Mouse (Mus musculus): Measurements from ENCODE around the gene Tubgcp6. TPM values are rescaled to one million over a fixed set of nuclear protein-coding genes. Genes with fewer than 3 reads are reported as not detected.
A peak's percentile ranks its signal among the peaks of the same experiment; 100 is the strongest.

Gene Tubgcp6
- polyA plus RNA-seq, 1 experiment from 2014 or later: 12.7 TPM

- Histone ChIP-seq H3K27me3 (peaks cover 1% of the 10 kb centered on the region), H3K9me3 (no peaks in the 10 kb centered on the region), H3K4me3 (peak within 1 kb of the TSS; percentile 82), H3K4me1 (peaks cover 41% of the 10 kb centered on the region), H3K4me2 (peak within 1 kb of the TSS; percentile 88), H3K36me3 (peaks cover 3% of the 10 kb centered on the region; the same call in 1 of the 2 replicates), H3K27ac (peak within 1 kb of the TSS; percentile 88), H3K9ac (peak within 1 kb of the TSS; percentile 85)
- ATAC-seq (ENCODE audit: insufficient number of reproducible peaks, low FRiP score, low TSS enrichment, low read depth): no peak
- WGBS: 18% methylated on average over 11 of the region's 11 CpGs
These were observed 48.1 kb downstream of the Tubgcp6 start, which contains the start of gene Trabd for GRCm38 (mm10) chr15:89074613-89075477. Trabd (plus strand) TSS chr15:89075124.

GRCm38 (mm10) chr15:89073993-89074603 is 48.8 kb downstream of the Tubgcp6 start:
- no peak overlapping the region for H3K4me3 ChIP-seq
- H3K9ac ChIP-seq: no peak overlapping the region
- H3K36me3 ChIP-seq: no peaks in the 10 kb centered on the region
- no peak for ATAC-seq (ENCODE audit: insufficient number of reproducible peaks, low FRiP score, low TSS enrichment, low read depth)
- no peak overlapping the region for H3K27ac ChIP-seq
- peaks cover 9% of the 10 kb centered on the region for H3K27me3 ChIP-seq
- WGBS: 58% methylated on average over 10 of the region's 10 CpGs
- H3K4me1 ChIP-seq: peaks cover 41% of the 10 kb centered on the region
- H3K4me2 ChIP-seq: peak overlapping the region; percentile 88; the same call in 1 of the 2 replicates
- no peaks in the 10 kb centered on the region for H3K9me3 ChIP-seq

DNA sequence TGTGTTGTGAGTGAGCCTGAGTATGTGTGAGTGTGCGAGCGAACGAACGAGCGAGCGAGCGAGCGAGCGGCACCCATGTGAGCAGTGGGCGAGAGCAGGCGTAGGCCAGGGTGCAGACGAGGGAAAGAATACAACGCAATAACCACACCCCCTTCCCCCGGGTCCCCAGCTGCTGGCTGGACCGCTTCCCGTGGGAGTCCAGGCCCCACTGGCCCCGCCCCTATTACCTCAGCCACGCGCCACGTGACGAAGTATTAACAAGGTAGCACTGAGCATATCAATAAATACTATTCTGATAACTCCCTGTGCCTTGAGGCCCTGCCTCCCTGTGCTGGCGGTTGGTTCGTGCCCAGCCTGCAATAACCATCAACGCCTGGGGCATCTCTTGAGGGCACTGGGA is 52.3 kb downstream of the Tubgcp6 start:
- no peak overlapping the region for H3K27ac ChIP-seq
- no peaks in the 10 kb centered on the region for H3K36me3 ChIP-seq
- H3K4me2 ChIP-seq: no peak overlapping the region
- no peak overlapping the region for H3K4me3 ChIP-seq
- ATAC-seq (ENCODE audit: insufficient number of reproducible peaks, low FRiP score, low TSS enrichment, low read depth): no peak
- H3K27me3 ChIP-seq: peaks cover 44% of the 10 kb centered on the region
- no peak overlapping the region for H3K9ac ChIP-seq
- peaks cover 24% of the 10 kb centered on the region for H3K4me1 ChIP-seq
- 74% methylated on average over 24 of the region's 24 CpGs for WGBS
- H3K9me3 ChIP-seq: no peaks in the 10 kb centered on the region

DNA sequence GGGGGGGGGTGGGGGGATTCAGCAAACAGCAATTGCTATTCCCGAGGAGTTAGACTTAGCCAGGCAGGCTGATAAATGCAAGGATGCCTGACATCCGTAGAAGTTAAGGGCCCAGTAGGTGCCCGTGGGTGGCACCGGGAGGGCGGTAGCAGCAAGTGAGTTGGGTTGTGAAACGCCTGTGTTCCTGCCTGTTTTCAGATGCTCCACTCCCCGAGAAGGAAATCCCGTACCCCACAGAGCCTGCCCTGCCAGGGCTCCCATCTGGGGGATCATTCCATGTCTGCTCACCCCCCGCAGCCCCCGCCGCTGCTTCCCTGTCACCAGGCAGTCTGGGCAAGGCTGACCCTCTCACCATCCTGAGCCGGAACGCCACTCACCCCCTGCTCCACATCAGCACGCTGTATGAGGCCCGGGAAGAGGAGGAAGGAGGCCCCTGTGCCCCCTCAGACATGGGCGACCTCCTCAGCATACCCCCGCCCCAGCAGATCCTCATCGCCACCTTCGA is 53.5 kb downstream of the Tubgcp6 start:
- 74% methylated on average over 19 of the region's 19 CpGs for WGBS
- Histone ChIP-seq H3K4me3 (no peak overlapping the region), H3K4me1 (peaks cover 13% of the 10 kb centered on the region), H3K9me3 (no peaks in the 10 kb centered on the region), H3K27me3 (peaks cover 53% of the 10 kb centered on the region), H3K36me3 (no peaks in the 10 kb centered on the region), H3K27ac (no peak overlapping the region), H3K4me2 (no peak overlapping the region), H3K9ac (no peak overlapping the region)
- ATAC-seq (ENCODE audit: insufficient number of reproducible peaks, low FRiP score, low TSS enrichment, low read depth): no peak

GRCm38 (mm10) chr15:89068226-89068625 is 54.7 kb downstream of the Tubgcp6 start:
- no peak overlapping the region for H3K4me3 ChIP-seq

GRCm38 (mm10) chr15:89067609-89068008 is 55.3 kb downstream of the Tubgcp6 start:
- H3K9me3 ChIP-seq: no peaks in the 10 kb centered on the region
- no peak for ATAC-seq (ENCODE audit: insufficient number of reproducible peaks, low FRiP score, low TSS enrichment, low read depth)
- 29% methylated on average over 35 of the region's 35 CpGs for WGBS
- peaks cover 59% of the 10 kb centered on the region for H3K27me3 ChIP-seq
- no peaks in the 10 kb centered on the region for H3K36me3 ChIP-seq
- H3K4me3 ChIP-seq: 0 out of 2 replicates have a peak overlapping the region, but pooled peaks have one; percentile 8
- H3K4me1 ChIP-seq: peaks cover 10% of the 10 kb centered on the region; the same call in 1 of the 2 replicates
- H3K9ac ChIP-seq: no peak overlapping the region
- H3K4me2 ChIP-seq: peak overlapping the region; percentile 30; the same call in 1 of the 2 replicates
- H3K27ac ChIP-seq: no peak overlapping the region

More at GRCm38 (mm10) chr15:89068226-89068625, 54.7 kb downstream of the Tubgcp6 start:
- Histone ChIP-seq H3K27ac (no peak overlapping the region), H3K36me3 (no peaks in the 10 kb centered on the region), H3K9ac (no peak overlapping the region), H3K4me2 (no peak overlapping the region), H3K4me1 (peaks cover 10% of the 10 kb centered on the region; the same call in 1 of the 2 replicates), H3K27me3 (peaks cover 59% of the 10 kb centered on the region), H3K9me3 (no peaks in the 10 kb centered on the region)
- WGBS: 28% methylated on average over 26 of the region's 26 CpGs
- ATAC-seq (ENCODE audit: insufficient number of reproducible peaks, low FRiP score, low TSS enrichment, low read depth): no peak

DNA sequence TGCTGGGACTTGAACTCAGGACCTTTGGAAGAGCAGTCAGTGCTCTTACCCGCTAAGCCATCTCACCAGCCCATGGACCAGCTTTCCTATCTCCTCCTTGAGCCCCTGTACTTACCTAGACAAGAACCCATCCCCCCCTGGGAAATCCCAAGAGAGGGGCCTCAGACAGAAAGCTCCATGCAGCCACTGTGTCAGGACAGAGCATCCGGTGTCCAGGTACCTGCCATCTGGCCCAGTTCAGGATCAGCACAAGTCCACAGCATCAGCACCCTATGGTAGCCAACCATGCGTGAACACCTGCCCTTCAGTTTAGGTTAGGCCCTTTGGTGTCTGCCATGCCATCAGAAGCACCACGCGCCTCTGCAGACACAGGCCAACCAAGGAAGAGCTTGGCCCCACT is 58.0 kb downstream of the Tubgcp6 start:
- no peak overlapping the region for H3K4me3 ChIP-seq
- H3K4me1 ChIP-seq: peaks cover 16% of the 10 kb centered on the region
- H3K9me3 ChIP-seq: no peaks in the 10 kb centered on the region
- H3K27me3 ChIP-seq: peaks cover 77% of the 10 kb centered on the region
- H3K4me2 ChIP-seq: no peak overlapping the region
- H3K9ac ChIP-seq: no peak overlapping the region
- no peak overlapping the region for H3K27ac ChIP-seq
- H3K36me3 ChIP-seq: no peaks in the 10 kb centered on the region
- ATAC-seq (ENCODE audit: insufficient number of reproducible peaks, low FRiP score, low TSS enrichment, low read depth): no peak
- 92% methylated on average over 5 of the region's 5 CpGs for WGBS

- Histone ChIP-seq H3K9ac (no peak overlapping the region), H3K4me1 (peaks cover 24% of the 10 kb centered on the region), H3K9me3 (no peaks in the 10 kb centered on the region), H3K4me3 (no peak overlapping the region), H3K27me3 (peaks cover 74% of the 10 kb centered on the region), H3K36me3 (no peaks in the 10 kb centered on the region), H3K4me2 (no peak overlapping the region), H3K27ac (no peak overlapping the region)
- 58% methylated on average over 6 of the region's 6 CpGs for WGBS
- ATAC-seq (ENCODE audit: insufficient number of reproducible peaks, low FRiP score, low TSS enrichment, low read depth): no peak
These were observed 59.4 kb downstream of the Tubgcp6 start for GRCm38 (mm10) chr15:89063536-89063935.

DNA sequence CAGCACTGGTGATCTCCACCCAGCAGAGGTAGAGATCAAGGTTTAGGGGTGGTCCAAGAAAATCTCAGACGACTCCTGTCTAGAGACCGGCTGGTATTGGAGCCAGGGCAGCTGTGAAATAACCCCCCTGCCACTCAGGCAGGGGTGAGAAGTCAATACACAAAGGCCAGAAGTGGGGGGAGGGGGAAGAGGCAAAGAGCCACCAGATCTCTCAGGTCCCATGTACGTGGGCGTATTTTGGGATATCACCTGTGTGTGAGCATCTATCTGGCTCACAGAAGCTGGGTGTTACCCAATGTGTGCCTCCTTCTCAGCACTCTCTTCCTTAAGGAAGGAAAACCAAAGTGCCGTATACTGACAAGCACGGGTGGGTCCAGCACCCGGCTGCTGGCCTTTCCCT is 59.9 kb downstream of the Tubgcp6 start:
- Histone ChIP-seq H3K27me3 (peaks cover 74% of the 10 kb centered on the region), H3K4me3 (no peak overlapping the region), H3K9ac (no peak overlapping the region), H3K9me3 (no peaks in the 10 kb centered on the region), H3K36me3 (no peaks in the 10 kb centered on the region), H3K4me2 (no peak overlapping the region), H3K4me1 (peaks cover 19% of the 10 kb centered on the region), H3K27ac (no peak overlapping the region)
- 65% methylated on average over 7 of the region's 7 CpGs for WGBS
- ATAC-seq (ENCODE audit: insufficient number of reproducible peaks, low FRiP score, low TSS enrichment, low read depth): no peak

DNA sequence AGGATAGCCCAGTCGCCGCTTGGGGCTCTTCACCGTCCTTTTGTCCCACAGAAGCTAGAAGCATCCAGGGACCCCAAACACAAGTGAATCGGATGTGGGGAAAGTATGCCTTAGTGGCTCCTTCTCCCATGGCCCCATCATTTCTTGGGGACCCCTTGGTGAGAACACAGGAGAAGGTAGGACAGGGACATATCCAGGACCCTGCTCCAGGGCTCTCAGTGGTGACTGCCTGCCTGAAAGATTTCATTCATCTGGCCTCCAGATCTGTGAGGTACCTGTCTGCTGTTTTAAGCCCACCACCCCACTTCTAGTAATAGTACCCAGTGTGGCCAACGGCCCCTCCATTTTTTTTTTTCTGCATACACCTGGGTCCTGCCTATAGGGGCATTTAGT is 60.4 kb downstream of the Tubgcp6 start:
- H3K27ac ChIP-seq: no peak overlapping the region
- ATAC-seq (ENCODE audit: insufficient number of reproducible peaks, low FRiP score, low TSS enrichment, low read depth): no peak
- 89% methylated on average over 5 of the region's 5 CpGs for WGBS

GRCm38 (mm10) chr15:89061761-89062517 is 61.0 kb downstream of the Tubgcp6 start:
- Histone ChIP-seq H3K27me3 (peaks cover 72% of the 10 kb centered on the region), H3K4me1 (peaks cover 15% of the 10 kb centered on the region), H3K4me3 (no peak overlapping the region), H3K27ac (no peak overlapping the region), H3K9me3 (no peaks in the 10 kb centered on the region), H3K36me3 (no peaks in the 10 kb centered on the region), H3K4me2 (no peak overlapping the region), H3K9ac (no peak overlapping the region)
- no peak for ATAC-seq (ENCODE audit: insufficient number of reproducible peaks, low FRiP score, low TSS enrichment, low read depth)
- 89% methylated on average over 6 of the region's 6 CpGs for WGBS

More for the DNA sequence above, 60.4 kb downstream of the Tubgcp6 start:
- H3K27me3 ChIP-seq: peaks cover 73% of the 10 kb centered on the region
- peaks cover 16% of the 10 kb centered on the region for H3K4me1 ChIP-seq
- H3K36me3 ChIP-seq: no peaks in the 10 kb centered on the region
- no peak overlapping the region for H3K4me3 ChIP-seq
- no peak overlapping the region for H3K4me2 ChIP-seq
- H3K9me3 ChIP-seq: no peaks in the 10 kb centered on the region
- no peak overlapping the region for H3K9ac ChIP-seq
